In genomic region chr12:111896908-111897661, GRCm38 (mm10) we compare ENCODE assay signal across 8 mouse cellular contexts. TPM values are rescaled to one million over a fixed set of nuclear protein-coding genes. Genes with fewer than 3 reads are reported as not detected.
A peak's percentile ranks its signal among the peaks of the same experiment; 100 is the strongest.
DNase-seq lines count a peak whose midpoint lies in the region; ATAC-seq lines count a peak whose summit lies in the region.

No protein-coding gene starts in this region.

- peak overlapping the region; percentile 35 for H3K27ac ChIP-seq in neural tube, embryonic 13.5 days (replicated peaks)
- H3K27ac ChIP-seq in neural tube, embryonic 15.5 days (replicated peaks): no peak overlapping the region

- no peak overlapping the region for H3K4me3 ChIP-seq in neural tube, embryonic 13.5 days
- H3K4me3 ChIP-seq in neural tube, embryonic 15.5 days (replicated peaks): no peak overlapping the region

- peak; percentile 98 for DNase-seq in heart, adult 11 months
- DNase-seq in kidney, adult 9 months: peak; percentile 65
- DNase-seq in lung, postnatal 4 days: peak; percentile 65 to 73
- no peak for DNase-seq in Muller cell, postnatal 12 days (ENCODE audit: inconsistent ontology term)
- DNase-seq in layer of hippocampus, postnatal 10 days (ENCODE audit: low spot score in 2 of 2): no peak
- no peak for DNase-seq in left cerebral cortex, postnatal 4 days

- no peak overlapping the region for H3K4me2 ChIP-seq in neural tube, embryonic 13.5 days
- H3K4me2 ChIP-seq in neural tube, embryonic 15.5 days: no peak overlapping the region

- no peaks in the 10 kb centered on the region for H3K36me3 ChIP-seq in neural tube, embryonic 13.5 days
- H3K36me3 ChIP-seq in neural tube, embryonic 15.5 days: no peaks in the 10 kb centered on the region

- H3K9me3 ChIP-seq in neural tube, embryonic 13.5 days: no peaks in the 10 kb centered on the region
- H3K9me3 ChIP-seq in neural tube, embryonic 15.5 days (replicated peaks): no peaks in the 10 kb centered on the region

- no peak for ATAC-seq in neural tube, embryonic 13.5 days (ENCODE audit: low read depth)
- ATAC-seq in neural tube, embryonic 15.5 days (ENCODE audit: low FRiP score): no peak

- no peaks in the 10 kb centered on the region for H3K27me3 ChIP-seq in neural tube, embryonic 13.5 days
- H3K27me3 ChIP-seq in neural tube, embryonic 15.5 days (replicated peaks): no peaks in the 10 kb centered on the region

- H3K9ac ChIP-seq in neural tube, embryonic 13.5 days: no peak overlapping the region
- H3K9ac ChIP-seq in neural tube, embryonic 15.5 days (replicated peaks): no peak overlapping the region

- 67% methylated on average over 7 of the region's 7 CpGs for WGBS in neural tube, embryonic 13.5 days
- WGBS in neural tube, embryonic 15.5 days: 59% methylated on average over 7 of the region's 7 CpGs

- peaks cover 8% of the 10 kb centered on the region; the same call in 1 of the 2 replicates for H3K4me1 ChIP-seq in neural tube, embryonic 13.5 days (replicated peaks)
- H3K4me1 ChIP-seq in neural tube, embryonic 15.5 days: peaks cover 26% of the 10 kb centered on the region

- intact Hi-C loops in left cerebral cortex, postnatal 4 days (cut with DNase I): no loop called here

RNA-seq across cellular contexts. Expression of gene Ppp1r13b, which starts 10.8 kb away (rescaled TPM):
- polyA plus RNA-seq in neural tube, embryonic 13.5 days (2015; fragmentation: Nextera tagmentation; extraction: Ambion mirVana): 24.1 and 26.9 TPM in 2 replicates
- 32.1 and 33.5 TPM in 2 replicates for polyA plus RNA-seq in neural tube, embryonic 15.5 days (2015; fragmentation: Nextera tagmentation; extraction: Ambion mirVana)
- total RNA-seq in layer of hippocampus, postnatal 10 days (2021): 10 to 100 TPM; 66.3 to 69.1 TPM
- total RNA-seq in left cerebral cortex, postnatal 4 days (2021): 10 to 100 TPM; 58.1 to 60.3 TPM

Comparison
In these comparisons a context has a peak if more than half of its experiments do, and no peak if none do; other contexts are left out.
1. DNase-seq: peak in heart, adult 11 months (single experiment), kidney, adult 9 months (single experiment) and lung, postnatal 4 days (2 of 2); none in Muller cell, postnatal 12 days (single experiment), layer of hippocampus, postnatal 10 days (0 of 2) and left cerebral cortex, postnatal 4 days (single experiment).